Mouse (Mus musculus) midbrain, postnatal 0 days (tissue): ENCODE data around the gene Phtf1. TPM values are rescaled to one million over a fixed set of nuclear protein-coding genes. Genes with fewer than 3 reads are reported as not detected.

ENCODE experiments used
- ATAC-seq: fragments of 200-750 bp; cut with Nextera tagmentation; 2 replicates; pipeline ENCODE4 v1.8.0; 2017; ENCODE audit warnings: moderate number of reproducible peaks, mild to moderate bottlenecking, moderate TSS enrichment, moderate library complexity; ENCODE audit not compliant: low FRiP score
- DNase-seq: peaks from one replicate; pipeline ENCODE4 v3.0.0-alpha.2; 2015; ENCODE audit warnings: low spot score
- H3K27ac ChIP-seq: fragments of 300-500 bp; sonication (generic); 2 replicates; pipeline ENCODE4 v1.5.1; 2014; ENCODE audit warnings: low read depth, mild to moderate bottlenecking, low read length, mixed read lengths
- H3K27me3 ChIP-seq: fragments of 300-500 bp; sonication (generic); 2 replicates; pipeline ENCODE4 v1.6.1; 2014; ENCODE audit warnings: low read length, control low read depth, mixed read lengths; ENCODE audit not compliant: insufficient read depth
- H3K36me3 ChIP-seq: fragments of 300-500 bp; sonication (generic); 2 replicates; pipeline ENCODE4 v1.6.1; 2014; ENCODE audit warnings: low read length, control low read depth, mixed read lengths; ENCODE audit not compliant: insufficient read depth
- H3K4me1 ChIP-seq: fragments of 300-500 bp; sonication (generic); 2 replicates; pipeline ENCODE4 v1.6.1; 2014; ENCODE audit warnings: mild to moderate bottlenecking, control low read depth, antibody characterized with exemption, low read length, mixed read lengths; ENCODE audit not compliant: insufficient read depth
- H3K4me2 ChIP-seq: fragments of 300-500 bp; sonication (generic); 2 replicates; pipeline ENCODE4 v1.6.1; 2014; ENCODE audit warnings: low read depth, mild to moderate bottlenecking, low read length, mixed read lengths; ENCODE audit not compliant: poor library complexity, severe bottlenecking
- H3K4me3 ChIP-seq: fragments of 300-500 bp; sonication (generic); 2 replicates; pipeline ENCODE4 v1.5.1; 2014; ENCODE audit warnings: low read depth, mild to moderate bottlenecking, low read length, moderate library complexity
- H3K9ac ChIP-seq: fragments of 300-500 bp; sonication (generic); replicated peaks from 2 replicates; pipeline ENCODE4 v1.6.1; 2014; ENCODE audit warnings: mild to moderate bottlenecking, low read length, moderate library complexity, mixed read lengths; ENCODE audit not compliant: poor library complexity, severe bottlenecking
- H3K9me3 ChIP-seq: fragments of 300-500 bp; sonication (generic); 2 replicates; pipeline ENCODE4 v1.6.1; 2016; ENCODE audit warnings: low read length, control low read depth
- CTCF ChIP-seq: IDR thresholded peaks from 2 replicates; pipeline ENCODE4 v1.5.1; 2016; ENCODE audit warnings: antibody characterized with exemption, mild to moderate bottlenecking
- WGBS: fragments of 180-500 bp; shearing (Covaris S2); extraction: QIAGEN DNeasy Blood & Tissue Kit; methylation state at CpG from one replicate; pipeline ENCODE4 v1.1.7; 2014; 5-methylcytosine and 5-hydroxymethylcytosine counted together
- polyA plus RNA-seq: library from polyadenylated mRNA; unstranded; fragments of >200 nt; fragmentation: Nextera tagmentation; extraction: Ambion mirVana; gene quantifications from 2 replicates; pipeline ENCODE4 v1.2.1, GENCODE M21; 2015
- total RNA-seq: library from RNA; depleted of rRNA; stranded (reverse); fragments of >200 nt; gene quantifications from 2 replicates; pipeline ENCODE4 v1.2.3, GENCODE M21; 2014

Gene Phtf1
- total and polyA plus RNA-seq, 2 experiments from 2014 or later: 15.9 to 24.3 TPM

- DNase-seq (no peak), ATAC-seq (no peak)
- Histone ChIP-seq H3K4me1 (no peaks in the 10 kb centered on the region), H3K4me3 (no peak overlapping the region), H3K27me3 (no peaks in the 10 kb centered on the region), H3K9ac (no peak overlapping the region), H3K27ac (no peak overlapping the region), H3K9me3 (no peaks in the 10 kb centered on the region), H3K36me3 (peaks cover 47% of the 10 kb centered on the region), H3K4me2 (no peak overlapping the region)
- no peak for TF ChIP-seq CTCF
- WGBS: 70% methylated on average over 5 of the region's 5 CpGs
Observed at GRCm38 (mm10) chr3:103987831-103988432, 20.0 kb downstream of the Phtf1 start.

DNA sequence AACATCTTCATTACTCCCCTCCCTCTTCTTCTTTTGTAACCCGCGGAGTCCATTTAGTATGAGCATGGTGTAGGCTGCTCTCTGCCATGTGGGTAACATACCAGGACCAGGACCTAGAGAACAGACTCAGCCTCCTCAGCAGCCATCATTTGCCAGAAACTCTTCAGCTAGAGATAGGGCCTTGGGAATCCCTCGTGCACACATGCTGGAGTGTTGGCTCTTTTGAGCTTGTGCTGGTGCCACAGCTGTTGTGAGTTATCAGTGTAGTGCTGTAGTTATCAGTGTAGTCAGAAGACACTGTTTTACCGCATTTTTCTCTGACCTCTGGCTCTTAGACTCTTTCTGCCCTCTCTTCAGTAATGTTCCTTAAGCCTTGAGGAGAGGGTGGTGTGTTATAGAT, 21.4 kb downstream of the Phtf1 start:
- Histone ChIP-seq H3K4me2 (no peak overlapping the region), H3K9ac (no peak overlapping the region), H3K27ac (no peak overlapping the region), H3K4me3 (no peak overlapping the region), H3K9me3 (no peaks in the 10 kb centered on the region), H3K4me1 (no peaks in the 10 kb centered on the region), H3K36me3 (peaks cover 46% of the 10 kb centered on the region), H3K27me3 (no peaks in the 10 kb centered on the region)
- ATAC-seq (no peak), DNase-seq (no peak)
- no peak for TF ChIP-seq CTCF
- WGBS: 93% methylated on average over 4 of the region's 4 CpGs

GRCm38 (mm10) chr3:103991271-103991670, 23.4 kb downstream of the Phtf1 start:
- H3K4me1 ChIP-seq: no peaks in the 10 kb centered on the region
- no peak overlapping the region for H3K27ac ChIP-seq
- 98% methylated on average over 3 of the region's 3 CpGs for WGBS
- no peak overlapping the region for H3K4me2 ChIP-seq
- H3K4me3 ChIP-seq: no peak overlapping the region
- ATAC-seq (no peak), DNase-seq (no peak)
- H3K36me3 ChIP-seq: peaks cover 44% of the 10 kb centered on the region
- no peaks in the 10 kb centered on the region for H3K9me3 ChIP-seq
- no peak for TF ChIP-seq CTCF
- no peaks in the 10 kb centered on the region for H3K27me3 ChIP-seq
- H3K9ac ChIP-seq: no peak overlapping the region

- Histone ChIP-seq H3K36me3 (peaks cover 40% of the 10 kb centered on the region), H3K27me3 (no peaks in the 10 kb centered on the region), H3K27ac (no peak overlapping the region), H3K4me3 (no peak overlapping the region), H3K9me3 (no peaks in the 10 kb centered on the region), H3K4me1 (no peaks in the 10 kb centered on the region), H3K4me2 (no peak overlapping the region), H3K9ac (no peak overlapping the region)
- no peak for TF ChIP-seq CTCF
- 98% methylated on average over 4 of the region's 4 CpGs for WGBS
- DNase-seq: no peak
- no peak for ATAC-seq
Observed at GRCm38 (mm10) chr3:103998724-103999123, 30.8 kb downstream of the Phtf1 start.

- no peak for TF ChIP-seq CTCF
- no peak overlapping the region; the same call in 1 of the 2 replicates for H3K27ac ChIP-seq
- peaks cover 27% of the 10 kb centered on the region for H3K36me3 ChIP-seq
- no peak overlapping the region for H3K4me3 ChIP-seq
- H3K27me3 ChIP-seq: no peaks in the 10 kb centered on the region
- no peaks in the 10 kb centered on the region for H3K9me3 ChIP-seq
- no peak overlapping the region for H3K4me2 ChIP-seq
- 64% methylated on average over 8 of the region's 8 CpGs for WGBS
- no peak for DNase-seq
- H3K9ac ChIP-seq: no peak overlapping the region
- no peaks in the 10 kb centered on the region for H3K4me1 ChIP-seq
- no peak for ATAC-seq
Observed at GRCm38 (mm10) chr3:104006896-104007466, 39.1 kb downstream of the Phtf1 start.

DNA sequence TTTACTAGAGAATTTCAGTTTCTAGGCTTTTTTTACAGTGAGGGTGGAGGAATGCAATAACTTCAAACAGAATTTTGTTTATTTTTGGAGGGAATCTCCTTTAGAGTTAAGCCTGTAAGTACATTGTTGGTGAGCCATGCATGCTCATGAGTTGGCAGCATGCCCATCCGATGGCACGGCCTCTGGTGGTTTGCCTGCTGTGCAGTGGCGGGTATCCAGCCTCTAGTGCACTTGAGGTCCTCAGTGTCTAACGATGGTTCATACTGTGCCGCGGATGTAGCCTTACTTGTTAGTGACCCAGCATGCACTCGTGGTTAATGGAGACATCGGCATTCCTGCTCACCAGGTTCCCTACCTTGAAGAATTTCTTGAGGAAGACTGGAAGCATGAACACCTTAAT, 39.6 kb downstream of the Phtf1 start:
- peak; percentile 39 for DNase-seq
- ATAC-seq: no peak
- no peak overlapping the region for H3K4me3 ChIP-seq
- 47% methylated on average over 8 of the region's 8 CpGs for WGBS
- no peaks in the 10 kb centered on the region for H3K27me3 ChIP-seq
- H3K9ac ChIP-seq: no peak overlapping the region
- H3K4me2 ChIP-seq: no peak overlapping the region
- TF ChIP-seq CTCF: no peak
- no peaks in the 10 kb centered on the region for H3K9me3 ChIP-seq
- H3K4me1 ChIP-seq: no peaks in the 10 kb centered on the region
- no peak overlapping the region for H3K27ac ChIP-seq
- peaks cover 27% of the 10 kb centered on the region for H3K36me3 ChIP-seq
